In the genomic region with DNA sequence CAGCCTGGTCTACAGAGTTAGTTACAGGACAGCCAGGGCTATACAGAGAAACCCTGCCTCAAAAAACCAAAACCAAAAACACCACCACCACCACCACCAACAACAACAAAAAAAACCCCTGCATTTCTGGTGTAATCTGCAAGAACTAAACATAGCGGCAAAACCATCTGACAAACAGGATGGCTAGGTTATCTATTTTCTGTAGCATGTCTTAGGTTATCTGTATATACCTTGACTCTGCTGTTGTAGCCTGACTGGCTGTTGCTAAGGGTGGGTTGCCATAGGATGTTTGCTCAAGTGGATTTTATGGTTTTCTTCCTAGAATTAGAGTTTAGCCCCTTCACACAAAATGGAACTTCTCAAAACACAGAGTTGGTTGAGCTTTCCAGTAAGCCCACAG, we compare ENCODE assay signal across 17 mouse cellular contexts. TPM values are rescaled to one million over a fixed set of nuclear protein-coding genes. Genes with fewer than 3 reads are reported as not detected.
"Had no signal": no experiment of that assay in that cellular context is flagged by ENCODE, and none has a peak within 500 bp of the region (broad histone marks: within the 10 kb centered on the region; RNA-seq: fewer than 3 reads in every experiment).

No protein-coding gene starts in this region.

- H3K9ac ChIP-seq: neural tube, embryonic 13.5 days; neural tube, embryonic 15.5 days; stomach, embryonic 15.5 days had no signal

- H3K27ac ChIP-seq: neural tube, embryonic 13.5 days; neural tube, embryonic 15.5 days; stomach, embryonic 15.5 days; stomach, postnatal 0 days had no signal

- DNase-seq: retina, postnatal 1 day; right cerebral cortex, adult 18-20 months; right cerebral cortex, postnatal 14 days; right cerebral cortex, postnatal 25 days; right cerebral cortex, postnatal 4 days; spleen, adult 18-20 months; thymus, adult 18-20 months; thymus, adult 2 months; thymus, postnatal 14 days; thymus, postnatal 25 days; thymus, postnatal 36 days; thymus, postnatal 4 days had no signal

- H3K9me3 ChIP-seq: neural tube, embryonic 13.5 days; neural tube, embryonic 15.5 days; stomach, embryonic 15.5 days had no signal

- H3K4me1 ChIP-seq: neural tube, embryonic 13.5 days; neural tube, embryonic 15.5 days had no signal

- H3K27me3 ChIP-seq: neural tube, embryonic 13.5 days; neural tube, embryonic 15.5 days; stomach, embryonic 15.5 days had no signal

- H3K4me3 ChIP-seq: neural tube, embryonic 13.5 days; neural tube, embryonic 15.5 days; stomach, embryonic 15.5 days had no signal

- H3K36me3 ChIP-seq: neural tube, embryonic 13.5 days; neural tube, embryonic 15.5 days; stomach, embryonic 15.5 days had no signal

RNA-seq across cellular contexts. Expression of a gene that starts 38.1 kb away (rescaled TPM):
- total RNA-seq: neutrophil, adult 5-6 weeks had no signal
